10 mouse cellular contexts compared by ENCODE assay signal in genomic region chr3:90136660-90137059, GRCm38 (mm10). TPM values are rescaled to one million over a fixed set of nuclear protein-coding genes. Genes with fewer than 3 reads are reported as not detected.
A peak's percentile ranks its signal among the peaks of the same experiment; 100 is the strongest.
DNase-seq lines count a peak whose midpoint lies in the region; ATAC-seq and TF ChIP-seq lines count a peak whose summit lies in the region.
"Had no signal": no experiment of that assay in that cellular context is flagged by ENCODE, and none has a peak within 500 bp of the region (broad histone marks: within the 10 kb centered on the region; RNA-seq: fewer than 3 reads in every experiment).

No protein-coding gene starts in this region.

- no peak overlapping the region for H3K9ac ChIP-seq in hindbrain, embryonic 11.5 days (ENCODE audit: low read depth, low read length)
- H3K9ac ChIP-seq: midbrain, embryonic 12.5 days had no signal

- no peak overlapping the region for H3K27ac ChIP-seq in hindbrain, embryonic 11.5 days (ENCODE audit: low read depth, low read length)
- no peak overlapping the region for H3K27ac ChIP-seq in hindbrain, embryonic 10.5 days
- H3K27ac ChIP-seq in testis, adult 2 months (ENCODE audit: control insufficient read depth, insufficient read depth, low read depth, low read length): peak overlapping the region; percentile 18; the same call in 1 of the 2 replicates
- H3K27ac ChIP-seq: midbrain, embryonic 12.5 days had no signal

- no peaks in the 10 kb centered on the region for H3K36me3 ChIP-seq in hindbrain, embryonic 11.5 days (ENCODE audit: control insufficient read depth, insufficient read depth, low read length)
- no peaks in the 10 kb centered on the region for H3K36me3 ChIP-seq in hindbrain, embryonic 10.5 days
- H3K36me3 ChIP-seq in testis, adult 2 months (ENCODE audit: control insufficient read depth, insufficient read depth, low read length): no peaks in the 10 kb centered on the region
- H3K36me3 ChIP-seq: midbrain, embryonic 12.5 days had no signal

- WGBS in hindbrain, embryonic 11.5 days: 38% methylated on average over 13 of the region's 13 CpGs
- WGBS in hindbrain, embryonic 10.5 days: 37% methylated on average over 13 of the region's 13 CpGs

- TF ChIP-seq POLR2A in testis, adult 2 months (IDR thresholded peaks at IDR 0.05; ENCODE audit: control insufficient read depth, low read depth, low read length): no peak; the same call in 1 of the 2 replicates

- no peaks in the 10 kb centered on the region for H3K4me1 ChIP-seq in hindbrain, embryonic 11.5 days (replicated peaks; ENCODE audit: control insufficient read depth, insufficient read depth, low read length)
- H3K4me1 ChIP-seq in hindbrain, embryonic 10.5 days (replicated peaks): no peaks in the 10 kb centered on the region
- no peaks in the 10 kb centered on the region for H3K4me1 ChIP-seq in testis, adult 2 months (ENCODE audit: control insufficient read depth, insufficient read depth, low read length)
- H3K4me1 ChIP-seq: midbrain, embryonic 12.5 days had no signal

- peak; percentile 16 for DNase-seq in hindbrain, embryonic 11.5 days (ENCODE audit: low spot score)
- DNase-seq in hindbrain, embryonic 10.5 days (ENCODE audit: low spot score): no peak
- DNase-seq in testis, postnatal 14 days (ENCODE audit: low spot score): no peak
- peak; percentile 20 for DNase-seq in kidney, postnatal 14 days
- DNase-seq in thymus, postnatal 14 days: peak; percentile 40
- DNase-seq in gastrocnemius, postnatal 4 days (ENCODE audit: low spot score in 2 of 2): no peak
- DNase-seq: right cerebral cortex, postnatal 25 days had no signal

- no peak overlapping the region for H3K4me3 ChIP-seq in hindbrain, embryonic 11.5 days (ENCODE audit: low read depth, low read length)
- H3K4me3 ChIP-seq in hindbrain, embryonic 10.5 days: no peak overlapping the region
- H3K4me3 ChIP-seq in testis, adult 2 months (ENCODE audit: control insufficient read depth, low read depth, low read length): peak overlapping the region; percentile 61
- H3K4me3 ChIP-seq: midbrain, embryonic 12.5 days had no signal

- ATAC-seq in hindbrain, embryonic 11.5 days (ENCODE audit: low FRiP score): no peak
- no peak for ATAC-seq in monocyte, adult 5-6 weeks (replicated peaks; ENCODE audit: insufficient number of reproducible peaks, low FRiP score, low TSS enrichment, poor library complexity, severe bottlenecking)

- H3K4me2 ChIP-seq in hindbrain, embryonic 11.5 days (replicated peaks; ENCODE audit: low read depth, low read length): no peak overlapping the region
- H3K4me2 ChIP-seq: midbrain, embryonic 12.5 days had no signal

- no peak for TF ChIP-seq CTCF in testis, adult 2 months (IDR thresholded peaks at IDR 0.05; ENCODE audit: control insufficient read depth, insufficient read depth, insufficient replicate concordance, low read depth, low read length)

- no peaks in the 10 kb centered on the region for H3K27me3 ChIP-seq in hindbrain, embryonic 11.5 days (ENCODE audit: control insufficient read depth, insufficient read depth, low read length)
- H3K27me3 ChIP-seq in hindbrain, embryonic 10.5 days (ENCODE audit: insufficient read depth, poor library complexity, severe bottlenecking): no peaks in the 10 kb centered on the region
- H3K27me3 ChIP-seq in testis, adult 2 months (ENCODE audit: control insufficient read depth, insufficient read depth, low read length): no peaks in the 10 kb centered on the region
- H3K27me3 ChIP-seq: midbrain, embryonic 12.5 days had no signal

- H3K9me3 ChIP-seq in hindbrain, embryonic 11.5 days (ENCODE audit: control insufficient read depth, low read length): no peaks in the 10 kb centered on the region
- no peaks in the 10 kb centered on the region for H3K9me3 ChIP-seq in hindbrain, embryonic 10.5 days
- H3K9me3 ChIP-seq: midbrain, embryonic 12.5 days had no signal

RNA-seq across cellular contexts. Expression of gene Nup210l, which starts 32.7 kb away (rescaled TPM):
- polyA plus RNA-seq in hindbrain, embryonic 11.5 days (2014; fragmentation: Nextera tagmentation; extraction: Ambion mirVana): 0.32 and 0.66 TPM in 2 replicates
- polyA plus RNA-seq in hindbrain, embryonic 10.5 days (2016; fragmentation: Nextera tagmentation; extraction: Ambion mirVana): 0.50 and 0.56 TPM in 2 replicates
- polyA plus RNA-seq in testis, adult 2 months (2012; rRNA removed): 49.0 and 55.5 TPM in 2 replicates
- total RNA-seq in gastrocnemius, postnatal 4 days (2021): under 1 TPM; 0.13 to 0.17 TPM
- 0.19 to 0.49 TPM (median 0.32 TPM) in 3 replicates for total RNA-seq in monocyte, adult 5-6 weeks (2017)

Comparison
In these comparisons a context has a peak if more than half of its experiments do, and no peak if none do; other contexts are left out.
1. DNase-seq: peak in hindbrain, embryonic 11.5 days (single experiment), kidney, postnatal 14 days (single experiment) and thymus, postnatal 14 days (single experiment); none in hindbrain, embryonic 10.5 days (single experiment), testis, postnatal 14 days (single experiment) and gastrocnemius, postnatal 4 days (0 of 2).
2. RNA of gene Nup210l, which starts 32.7 kb away (polyA plus RNA-seq): 49.0 to 55.5 TPM in testis, adult 2 months; 0.32 to 0.66 TPM in hindbrain, embryonic 11.5 days and 0.50 to 0.56 TPM in hindbrain, embryonic 10.5 days; every median in the first group is over 10 times any median in the second.